Mouse (Mus musculus) ES-Bruce4 (cell line): ENCODE results near the gene D5Ertd579e.

Source experiments
- CTCF ChIP-seq: IDR thresholded peaks from one replicate; pipeline ENCODE4 v1.8.1; 2011; ENCODE audit warnings: low read depth, low read length
- EP300 ChIP-seq: IDR thresholded peaks from 2 replicates; pipeline ENCODE4 v1.6.1; 2011; ENCODE audit warnings: low read depth, low read length; ENCODE audit not compliant: insufficient read depth

- no peak for TF ChIP-seq EP300
- no peak for TF ChIP-seq CTCF
Observed at GRCm38 (mm10) chr5:36575745-36576144, 120.1 kb downstream of the D5Ertd579e start.
